Mouse (Mus musculus) embryo, embryonic 10.5 days (tissue): ENCODE measurements around the gene Dmtf1.

Source experiments
- DNase-seq: peaks from one replicate; pipeline ENCODE4 v3.0.0-alpha.2; 2015; ENCODE audit warnings: low spot score

Dmtf1 gene

DNA sequence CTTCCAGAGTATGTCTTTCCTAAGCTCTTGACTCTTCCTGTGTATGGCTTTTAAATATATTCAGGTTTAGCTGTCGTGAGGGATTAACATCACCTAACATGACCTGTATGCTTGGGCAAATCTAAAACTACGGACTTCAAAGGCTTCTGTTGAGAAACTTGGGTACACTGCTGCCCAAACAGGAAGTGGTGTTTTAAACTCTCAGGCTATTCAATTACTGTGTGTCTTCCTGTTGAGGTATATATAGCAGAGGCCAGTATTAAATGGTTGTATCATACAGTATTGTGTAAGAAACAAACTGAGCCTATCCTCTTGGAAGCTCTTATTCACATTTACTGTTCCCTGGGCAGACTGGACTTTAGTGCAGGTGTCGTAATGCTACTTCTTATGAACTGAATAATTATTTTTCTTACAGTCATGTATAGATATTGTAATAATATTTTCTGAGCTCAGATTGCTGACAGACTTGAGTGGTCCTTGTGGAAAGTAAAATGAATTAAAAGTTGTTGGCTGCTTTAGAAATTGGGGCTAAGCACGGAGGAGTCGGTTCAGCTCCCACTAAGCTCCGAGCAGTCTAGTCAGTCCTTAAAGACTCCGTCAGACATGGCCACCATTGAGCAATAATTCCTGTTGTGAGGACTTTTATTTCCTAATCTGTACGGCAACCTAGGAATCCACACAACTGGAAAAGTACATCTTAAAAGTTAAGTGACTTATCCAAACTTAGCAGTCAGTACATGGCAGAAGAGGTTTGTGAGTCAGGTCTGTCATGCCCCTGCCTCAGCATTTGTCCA lies 54.1 kb downstream of the Dmtf1 start:
- no peak for DNase-seq

DNA sequence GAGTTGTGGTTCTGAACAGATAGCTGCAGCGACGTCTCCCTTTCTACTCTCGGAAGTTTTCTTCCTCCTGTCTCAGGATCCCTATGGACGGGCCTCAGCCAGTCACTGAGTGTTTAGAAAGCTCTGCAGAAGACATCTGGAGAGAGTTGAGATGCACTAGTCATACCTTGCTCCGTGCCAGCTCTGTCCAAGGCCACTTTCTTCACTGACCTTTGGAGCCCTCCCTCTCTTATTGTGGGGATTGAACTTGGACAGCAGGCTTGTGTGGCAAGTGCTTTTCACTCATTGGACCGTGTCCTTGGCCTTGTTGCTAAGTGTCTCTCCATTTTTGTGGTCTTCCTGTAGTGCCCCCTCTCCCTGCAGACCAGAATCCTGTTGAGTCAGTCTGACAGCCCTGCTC lies 54.8 kb downstream of the Dmtf1 start:
- DNase-seq: no peak

DNA sequence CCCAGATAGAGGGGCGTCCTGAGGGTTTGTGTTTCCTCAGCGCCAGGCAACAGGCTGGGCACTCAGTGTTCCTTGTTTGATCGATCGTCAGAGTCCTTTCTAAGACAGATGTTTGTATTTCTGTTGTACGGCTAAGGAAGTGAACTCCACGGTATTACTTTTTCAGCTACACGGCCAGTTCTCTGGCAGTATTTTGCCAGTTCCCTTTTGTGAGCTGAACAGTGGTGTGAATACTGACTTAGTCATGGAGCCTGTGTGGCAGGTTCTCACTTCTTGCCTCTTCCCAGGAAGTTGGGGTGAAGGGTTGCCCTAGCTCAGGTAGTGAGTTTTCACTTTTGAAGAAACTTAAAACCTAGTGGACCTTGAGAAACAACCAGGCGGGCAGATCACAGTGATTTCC lies 57.6 kb downstream of the Dmtf1 start:
- DNase-seq: no peak

DNA sequence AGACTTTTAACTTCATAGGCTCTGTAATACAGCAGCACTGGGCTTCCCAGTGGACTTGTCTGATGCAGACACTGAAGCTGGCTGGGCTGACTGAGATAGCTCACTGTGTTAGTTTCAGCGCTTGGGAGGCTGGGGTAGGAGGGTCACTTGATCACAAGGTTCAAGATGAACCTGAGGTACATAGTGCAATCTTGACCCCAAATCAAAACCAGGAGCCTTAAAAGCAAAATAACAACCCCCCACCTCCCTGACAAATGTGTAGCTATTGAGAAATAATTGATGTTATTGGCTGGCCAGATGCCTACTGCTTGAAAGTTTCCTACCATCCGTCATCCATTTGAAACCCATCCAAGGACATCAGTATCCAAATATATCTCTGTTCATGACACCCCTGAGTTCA lies 58.9 kb downstream of the Dmtf1 start:
- DNase-seq: no peak

DNA sequence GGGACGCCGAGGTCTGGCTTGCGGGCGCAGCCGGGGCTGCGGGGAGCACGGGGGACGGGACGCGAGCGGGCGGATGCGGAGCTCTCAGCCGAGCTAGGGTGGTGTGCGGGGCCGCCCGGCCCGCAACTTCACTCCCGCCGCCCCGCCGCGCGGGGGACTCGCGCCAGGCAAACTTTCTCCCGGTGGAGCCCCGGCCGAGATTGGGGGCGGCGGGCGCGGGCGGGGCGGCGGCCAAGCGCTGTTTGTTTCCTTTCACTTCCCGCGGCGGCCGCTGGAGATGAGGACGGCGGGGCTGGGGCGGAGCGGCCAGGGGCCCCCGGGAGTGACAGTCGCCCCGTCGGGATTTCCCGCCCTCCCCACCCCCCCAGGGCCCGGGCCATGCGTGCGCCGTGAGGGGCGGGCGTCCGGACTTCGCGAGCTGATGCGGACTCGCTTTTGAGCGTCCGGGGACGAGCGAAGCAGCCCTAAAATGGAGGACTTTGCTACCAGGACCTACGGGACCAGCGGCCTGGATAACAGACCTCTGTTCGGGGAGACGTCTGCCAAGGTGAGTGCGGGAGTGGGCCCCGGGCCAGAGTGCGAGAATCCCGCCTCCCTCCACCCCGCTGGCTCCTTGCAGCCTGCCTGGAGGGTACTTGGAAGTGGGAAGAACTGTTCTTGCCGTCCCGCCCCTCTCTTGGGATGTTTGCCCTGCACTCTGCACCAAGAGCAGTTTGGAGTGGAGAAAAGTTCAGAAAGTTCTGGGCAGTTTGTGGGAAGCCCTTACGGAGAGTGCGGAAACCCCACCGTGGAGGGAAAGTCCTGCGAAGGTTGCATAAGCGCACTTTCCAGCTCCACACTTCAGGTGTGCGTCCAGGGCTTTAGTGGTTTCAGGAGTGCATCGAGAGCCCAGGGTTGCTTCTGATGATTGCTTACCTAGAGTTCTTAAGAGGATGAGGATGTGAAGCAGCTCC lies 60.5 kb downstream of the Dmtf1 start:
- DNase-seq: peak; percentile 64

DNA sequence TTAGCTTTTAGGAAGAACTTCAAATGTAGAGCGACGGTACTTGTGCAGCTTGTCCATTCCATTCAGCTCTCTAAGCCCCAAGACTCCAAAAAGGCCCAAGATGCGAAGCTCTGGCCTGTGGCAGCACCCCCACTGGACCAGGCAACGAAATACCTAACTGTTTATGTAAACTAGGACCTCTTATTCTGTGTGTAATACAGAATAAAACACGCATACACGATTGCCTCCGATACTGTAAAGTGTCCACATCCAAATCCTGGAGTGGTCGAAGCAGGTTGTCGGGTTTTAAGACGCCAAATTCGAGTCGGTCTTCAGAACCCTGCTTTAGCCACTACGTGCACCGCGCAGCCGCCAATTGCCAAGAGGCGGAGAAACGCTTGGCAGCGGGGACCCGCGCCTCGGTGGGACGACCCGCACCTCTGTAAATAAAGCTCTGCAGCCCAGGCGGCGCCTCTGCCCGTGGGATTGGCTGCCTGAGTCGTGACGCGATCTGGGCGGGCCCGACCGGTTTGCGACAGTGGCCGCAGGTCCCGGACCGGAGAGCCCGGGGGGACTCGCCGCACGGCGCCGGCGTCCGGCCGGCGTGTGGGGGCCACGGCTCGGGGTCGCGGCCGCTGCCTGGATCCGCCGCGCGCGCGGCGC lies 61.2 kb downstream of the Dmtf1 start, which contains the start of gene Tmem243:
Gene Tmem243 (plus strand): TSS at position 462 of the 642 bp plus-strand sequence.
- peak; percentile 92 for DNase-seq

DNA sequence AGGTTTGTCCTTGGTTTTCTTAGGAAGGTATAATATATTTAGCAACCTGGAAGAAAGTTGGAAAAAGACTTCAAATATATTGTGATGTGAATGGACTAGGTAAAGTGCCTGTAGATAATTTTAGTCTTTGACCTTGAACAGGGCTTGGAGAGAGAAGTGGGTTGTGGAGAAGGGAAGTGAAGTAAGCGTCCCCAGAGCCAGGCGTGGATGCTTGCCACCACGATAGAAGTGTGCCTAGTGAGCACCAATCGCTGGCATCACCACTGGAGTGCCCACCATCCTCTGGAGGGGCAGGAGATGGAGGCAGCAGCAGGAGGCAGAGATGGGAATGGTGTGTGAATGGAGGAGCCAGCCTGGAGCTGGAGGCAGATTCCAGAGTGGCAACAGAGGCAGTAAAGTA lies 68.1 kb downstream of the Dmtf1 start:
- no peak for DNase-seq

DNA sequence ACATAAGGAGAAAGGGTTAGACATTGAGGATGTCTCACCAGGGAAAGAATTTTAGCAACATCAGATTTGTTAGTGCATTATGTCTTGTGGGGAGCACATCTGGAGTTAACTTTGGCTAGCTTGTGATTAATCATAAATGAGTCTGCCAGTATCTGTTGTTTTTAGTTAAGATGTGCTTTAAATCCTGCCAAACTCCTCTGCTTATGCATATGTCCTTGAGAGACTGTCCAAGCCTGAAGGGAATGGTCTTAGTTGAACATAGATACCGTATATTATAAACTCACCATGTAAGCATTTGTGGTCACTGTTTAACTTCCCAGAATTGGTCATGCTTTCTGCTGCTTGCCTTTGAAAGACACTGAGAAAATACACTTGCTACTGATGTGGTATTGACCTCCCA lies 68.9 kb downstream of the Dmtf1 start:
- DNase-seq: no peak

DNA sequence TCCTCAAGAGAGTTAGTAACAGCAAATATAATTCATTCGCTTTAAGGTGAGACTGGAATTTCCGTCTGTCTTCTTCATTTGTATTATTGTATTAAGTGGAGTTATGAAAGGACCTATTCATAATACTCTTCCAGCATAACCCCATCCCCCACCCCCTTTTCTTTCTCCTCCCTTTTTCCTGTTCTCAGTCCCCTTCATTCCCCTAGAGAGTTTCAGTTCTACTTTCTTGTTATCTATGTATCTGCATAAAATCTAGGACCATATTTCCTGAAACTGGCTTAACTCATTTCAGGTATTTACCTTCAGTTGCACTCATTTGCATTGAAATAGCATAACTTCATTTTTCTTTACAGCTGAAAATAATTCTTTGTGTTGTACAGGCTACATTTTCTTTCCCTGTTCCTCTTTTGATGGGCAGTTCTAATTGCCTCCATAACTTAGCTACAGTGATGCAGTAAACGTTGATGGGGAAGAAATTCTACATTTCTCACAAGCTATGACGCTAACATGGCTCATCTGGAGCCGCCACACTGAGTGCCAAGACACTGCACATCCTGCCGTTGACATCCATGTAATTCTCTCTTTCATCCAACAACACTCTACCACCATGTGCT lies 71.0 kb downstream of the Dmtf1 start:
- DNase-seq: no peak

DNA sequence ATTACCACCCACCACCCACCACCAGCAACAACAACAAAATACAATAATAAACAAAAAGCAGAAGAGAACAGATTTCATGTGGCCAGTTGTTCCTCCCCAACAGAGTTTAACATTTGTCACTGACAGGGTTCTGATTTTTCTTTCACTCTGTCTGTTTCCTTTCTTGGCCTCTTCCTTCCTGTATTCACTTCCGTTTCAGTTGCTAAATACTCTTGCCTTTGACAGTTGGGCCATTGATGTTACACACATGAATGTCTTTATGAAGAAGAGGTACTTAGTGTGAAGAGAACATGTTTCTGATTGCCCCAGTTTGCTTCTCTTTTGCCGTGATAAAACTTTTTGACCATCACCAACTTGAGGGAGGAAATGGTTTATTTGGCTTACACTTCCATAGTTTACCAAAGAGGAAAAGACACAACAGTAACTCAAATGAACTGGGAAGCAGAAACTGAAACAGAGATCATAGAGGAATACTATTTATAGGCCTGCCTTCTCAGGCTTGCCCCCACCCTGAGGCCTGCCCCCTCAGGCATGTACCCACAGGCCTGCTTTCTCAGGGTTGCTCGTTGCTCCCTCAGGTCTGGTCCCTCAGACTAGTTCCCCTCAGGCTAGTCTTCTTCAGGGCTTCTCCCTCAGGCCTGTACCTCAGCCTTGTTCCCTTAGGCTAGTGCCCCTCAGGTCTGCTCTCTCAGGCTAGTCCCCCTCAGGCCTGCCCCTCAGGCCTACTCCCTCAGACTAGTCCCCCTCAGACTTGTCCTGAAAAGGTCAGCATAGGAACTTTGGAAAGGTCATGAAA lies 74.5 kb downstream of the Dmtf1 start:
- no peak for DNase-seq

DNA sequence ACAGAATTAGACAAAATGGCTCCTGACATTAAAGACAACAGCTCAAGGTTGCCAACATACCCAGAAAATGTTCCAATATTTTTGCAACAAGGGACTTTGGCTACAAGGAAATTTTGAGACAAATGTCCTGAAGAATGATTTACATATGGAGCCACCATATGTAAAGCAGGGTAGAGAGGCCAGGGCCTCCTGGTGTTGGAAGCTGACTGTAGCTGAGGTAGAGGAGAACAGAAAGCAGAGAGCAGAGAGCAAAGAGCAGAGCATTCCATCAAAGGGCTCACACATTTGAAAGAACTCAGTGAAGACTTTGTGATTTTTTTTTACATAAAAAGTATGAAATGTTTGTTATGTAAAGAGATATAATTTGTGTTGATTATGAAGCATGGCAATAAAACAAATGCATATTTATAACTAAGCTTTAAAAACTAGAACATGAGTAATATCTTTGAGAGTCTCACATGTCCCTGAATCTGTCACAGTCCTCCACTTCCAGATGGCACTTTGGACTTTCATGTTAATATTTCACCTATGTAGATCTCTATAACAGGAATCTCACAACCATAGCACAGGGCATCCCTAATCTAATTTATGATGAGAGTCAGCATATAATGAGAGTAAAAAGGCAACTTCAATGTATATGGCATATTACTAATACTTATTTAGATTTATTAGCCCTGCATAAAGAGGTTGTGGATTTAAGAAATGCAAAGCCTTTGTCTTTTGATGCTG lies 81.6 kb downstream of the Dmtf1 start:
- no peak for DNase-seq

DNA sequence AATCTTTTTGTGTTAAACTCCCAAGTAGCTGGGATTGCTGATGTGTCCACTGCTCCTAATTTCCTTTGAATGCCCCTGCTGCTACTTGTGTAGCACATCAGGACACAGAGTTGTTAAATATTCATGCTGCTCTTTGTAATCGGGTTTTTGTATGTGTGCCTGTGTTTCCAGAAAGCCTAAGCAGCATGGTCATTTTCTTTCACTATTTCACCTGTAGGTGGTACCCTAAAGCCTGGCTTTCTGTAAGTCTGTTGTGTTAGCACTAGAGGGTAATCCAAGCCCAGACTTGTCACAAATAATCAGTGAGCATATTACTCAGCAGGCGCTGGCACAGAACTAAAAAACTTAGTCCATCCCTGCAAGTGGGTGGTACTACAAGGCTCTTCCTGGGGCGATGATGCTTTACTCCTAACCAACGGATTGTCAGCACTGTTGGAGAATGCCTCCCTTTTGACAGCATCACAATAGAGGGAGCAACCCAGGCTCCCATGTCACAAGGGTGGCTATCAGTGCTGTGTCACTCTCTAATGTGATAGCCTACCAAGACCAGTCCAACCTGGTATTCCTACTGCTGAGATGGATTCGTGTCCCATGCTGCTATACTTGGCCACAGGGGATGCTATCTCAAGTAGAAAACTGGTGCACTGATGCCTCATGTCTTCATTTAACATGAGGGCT lies 88.3 kb downstream of the Dmtf1 start:
- DNase-seq: peak; percentile 32

DNA sequence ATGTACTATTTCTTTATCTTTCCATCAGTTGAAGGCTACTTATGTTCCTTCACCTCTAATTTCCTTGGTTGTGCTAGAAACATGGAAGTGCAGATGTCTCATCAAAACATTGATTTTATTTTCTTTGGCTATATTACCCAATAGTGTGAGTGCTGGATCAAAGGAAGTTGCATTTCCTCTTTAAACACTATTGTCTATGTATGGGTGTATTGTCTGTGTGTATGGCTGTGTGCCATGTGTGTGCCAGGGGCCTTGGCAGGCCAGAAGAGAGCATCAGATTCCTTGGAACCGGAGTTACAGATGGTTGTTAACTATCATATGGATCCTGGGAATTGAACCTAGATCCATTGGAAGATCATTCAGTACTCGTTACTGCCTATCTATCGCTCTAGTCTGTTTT lies 90.2 kb downstream of the Dmtf1 start:
- DNase-seq: no peak

DNA sequence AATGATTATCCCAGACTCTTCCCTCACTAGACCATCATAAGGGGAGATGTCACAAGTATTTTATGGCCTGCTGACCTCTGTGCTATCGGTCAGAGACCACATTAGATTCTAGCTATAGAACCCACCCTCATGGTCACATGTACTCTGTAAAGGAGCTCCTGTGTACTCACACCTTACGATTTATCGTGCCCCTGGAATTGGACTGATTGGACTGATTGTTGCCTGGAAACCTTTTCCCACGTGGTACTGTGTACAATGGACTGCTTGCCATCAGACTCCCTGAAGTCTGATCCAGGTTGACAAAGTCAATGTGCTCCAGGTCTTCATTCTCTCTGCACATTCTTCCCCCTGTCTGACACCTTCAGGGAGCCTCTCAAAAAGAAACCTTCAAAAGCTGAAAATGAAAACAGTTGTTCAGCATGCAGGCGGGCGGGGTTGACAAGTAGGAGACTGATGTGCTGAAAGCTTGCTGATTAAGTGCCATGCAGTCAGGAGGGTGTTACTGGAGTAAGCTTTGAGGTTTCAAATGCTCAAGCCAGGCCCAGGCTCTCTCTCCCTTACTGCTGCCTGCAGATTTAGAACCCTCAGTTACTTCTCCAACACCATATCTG lies 91.9 kb downstream of the Dmtf1 start:
- no peak for DNase-seq

DNA sequence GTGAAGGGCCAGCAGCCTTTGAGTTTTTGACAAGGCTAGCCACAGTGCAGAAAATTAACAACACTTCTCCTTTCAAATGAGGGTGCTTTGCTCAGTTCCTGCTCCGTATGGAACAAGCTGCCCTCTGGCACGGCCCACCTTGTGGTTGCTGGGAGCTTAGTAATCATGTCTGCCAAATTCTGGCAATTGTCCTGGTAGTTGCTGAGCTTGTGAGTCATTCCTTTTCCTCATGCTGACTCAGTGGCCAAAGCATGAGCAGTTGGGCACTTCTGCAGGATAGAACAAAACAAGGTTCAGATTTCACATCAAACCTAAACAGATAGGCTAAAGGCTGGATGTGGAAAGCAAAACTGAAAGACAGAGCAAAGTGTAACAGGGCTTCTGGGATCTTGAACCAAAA lies 92.7 kb downstream of the Dmtf1 start:
- DNase-seq: no peak
